Mouse (Mus musculus): ENCODE measurements around the gene Xlr4b. TPM values are rescaled to one million over a fixed set of nuclear protein-coding genes. Genes with fewer than 3 reads are reported as not detected.
"Not testable (repeated sequence)": the region's sequence is repeated elsewhere in the genome, so short reads cannot be mapped to it uniquely, and the experiment has no call there.

Gene Xlr4b
- polyA plus RNA-seq (2015; fragmentation: Nextera tagmentation; extraction: Ambion mirVana): 0.56 and 1.2 TPM in 2 replicates

DNA sequence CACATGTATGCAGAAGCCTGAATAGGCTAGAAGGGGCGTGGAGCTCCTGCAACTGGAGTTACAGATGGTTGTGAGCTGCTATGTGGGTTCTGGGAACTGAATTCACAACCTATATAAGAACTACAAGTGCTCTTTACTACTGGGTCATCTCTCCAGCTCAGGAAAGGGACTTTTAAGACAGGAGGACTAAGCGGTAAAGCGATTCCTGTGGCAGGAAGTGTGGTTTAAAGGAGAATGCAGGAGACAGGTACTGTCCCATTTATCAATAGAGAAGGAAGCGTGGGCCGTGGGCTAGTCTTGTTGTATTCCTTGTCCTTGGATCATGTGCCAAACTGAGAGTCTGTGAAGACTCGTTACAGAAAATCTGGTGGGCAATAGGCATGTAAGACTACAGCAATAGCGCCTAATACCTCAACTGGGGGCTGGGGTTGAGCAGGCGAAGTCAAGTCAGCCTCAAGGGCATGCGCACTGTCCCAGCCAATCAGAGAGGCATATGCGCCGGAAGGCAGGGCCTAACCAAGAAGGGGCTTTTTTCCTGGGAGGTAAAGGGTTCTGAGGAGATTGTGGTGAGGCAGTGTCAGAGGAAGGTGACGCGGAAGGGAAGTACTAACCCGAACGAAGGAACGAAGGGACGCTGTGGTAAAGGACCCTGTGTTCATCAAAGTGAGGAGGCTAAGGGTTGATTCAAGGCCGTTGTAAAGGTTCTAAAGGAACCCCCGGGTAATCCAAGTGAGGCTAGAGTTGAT lies at the start of gene Xlr4b:
TSS of gene Xlr4b (plus strand) at position 515 of the 746 bp plus-strand sequence.
- H3K27ac ChIP-seq; H3K4me3 ChIP-seq; H3K9ac ChIP-seq; ATAC-seq (ENCODE audit: low FRiP score, low read depth); H3K27me3 ChIP-seq; H3K36me3 ChIP-seq; H3K9me3 ChIP-seq; H3K4me2 ChIP-seq (replicated peaks); H3K4me1 ChIP-seq: not testable (repeated sequence)
- 72% methylated on average over 17 of the region's 19 CpGs for WGBS

GRCm38 (mm10) chrX:73176889-73177288 lies 37.2 kb upstream of the Xlr4b start, which contains the start of gene Spin2d:
Spin2d (minus strand) TSS chrX:73176989.
- not testable (repeated sequence) for H3K27me3 ChIP-seq; ATAC-seq (ENCODE audit: low FRiP score, low read depth); H3K36me3 ChIP-seq; H3K4me2 ChIP-seq (replicated peaks); H3K9ac ChIP-seq; H3K9me3 ChIP-seq; H3K27ac ChIP-seq; H3K4me1 ChIP-seq; H3K4me3 ChIP-seq
- 74% methylated on average over 4 of the region's 15 CpGs for WGBS

- not testable (repeated sequence) for H3K9ac ChIP-seq; H3K4me2 ChIP-seq (replicated peaks); H3K9me3 ChIP-seq; H3K4me1 ChIP-seq; H3K27ac ChIP-seq; H3K36me3 ChIP-seq; H3K27me3 ChIP-seq; H3K4me3 ChIP-seq
- WGBS: 83% methylated on average over 12 of the region's 12 CpGs
- 0 out of 2 replicates have a peak, but pooled peaks have one; percentile 54 for ATAC-seq (ENCODE audit: low FRiP score, low read depth)
These were observed 22.2 kb upstream of the Xlr4b start, which contains the start of gene Xlr3b for GRCm38 (mm10) chrX:73191934-73192333. Xlr3b (plus strand) TSS chrX:73192207.

GRCm38 (mm10) chrX:73225365-73225764 lies 11.2 kb downstream of the Xlr4b start:
- Histone ChIP-seq H3K27ac (no peak overlapping the region), H3K4me1 (peaks cover 3% of the 10 kb centered on the region; the same call in 1 of the 2 replicates), H3K4me3 (no peak overlapping the region), H3K36me3 (no peaks in the 10 kb centered on the region), H3K9ac (no peak overlapping the region), H3K27me3 (peaks cover 18% of the 10 kb centered on the region), H3K4me2 (replicated peaks) (no peak overlapping the region), H3K9me3 (no peaks in the 10 kb centered on the region)
- WGBS: 47% methylated on average over 1 of the region's 1 CpGs
- ATAC-seq (ENCODE audit: low FRiP score, low read depth): no peak

GRCm38 (mm10) chrX:73227914-73228605 lies 13.9 kb downstream of the Xlr4b start, which contains the start of gene F8a:
F8a (plus strand) TSS chrX:73228291.
- Histone ChIP-seq H3K36me3 (no peaks in the 10 kb centered on the region), H3K9ac (peak within 1 kb of the TSS; percentile 72), H3K4me2 (replicated peaks) (peak within 1 kb of the TSS; percentile 83), H3K4me3 (peak within 1 kb of the TSS; percentile 60), H3K27ac (peak within 1 kb of the TSS; percentile 67), H3K4me1 (peaks cover 3% of the 10 kb centered on the region; the same call in 1 of the 2 replicates), H3K9me3 (no peaks in the 10 kb centered on the region), H3K27me3 (peaks cover 20% of the 10 kb centered on the region)
- 23% methylated on average over 34 of the region's 39 CpGs for WGBS
- peak; percentile 96 for ATAC-seq (ENCODE audit: low FRiP score, low read depth)

DNA sequence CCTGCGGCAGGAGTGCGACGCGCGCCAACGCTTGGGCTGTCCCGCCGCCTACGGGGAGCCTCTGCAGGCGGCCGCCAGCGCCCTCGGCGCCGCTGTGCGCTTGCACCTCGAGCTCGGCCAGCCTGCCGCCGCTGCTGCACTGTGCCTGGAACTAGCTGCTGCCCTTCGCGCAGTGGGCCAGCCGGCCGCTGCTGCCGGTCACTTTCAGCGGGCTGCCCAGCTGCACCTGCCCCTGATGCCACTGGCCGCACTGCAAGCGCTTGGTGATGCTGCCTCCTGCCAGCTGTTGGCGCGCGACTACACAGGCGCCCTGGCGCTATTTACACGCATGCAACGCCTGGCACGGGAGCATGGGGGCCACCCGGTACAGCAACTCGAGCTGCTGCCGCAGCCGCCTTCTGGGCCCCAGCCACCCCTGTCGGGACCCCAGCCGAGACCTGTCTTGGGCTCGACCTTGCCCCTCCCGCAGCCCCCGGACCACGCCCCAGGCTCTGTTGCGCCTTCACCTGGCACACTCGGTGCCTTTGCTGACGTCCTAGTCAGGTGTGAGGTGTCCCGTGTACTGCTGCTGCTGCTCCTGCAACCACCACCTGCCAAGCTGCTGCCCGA lies 14.6 kb downstream of the Xlr4b start:
- peak; percentile 65 for ATAC-seq (ENCODE audit: low FRiP score, low read depth)
- peak overlapping the region; percentile 72 for H3K9ac ChIP-seq
- peak overlapping the region; percentile 83 for H3K4me2 ChIP-seq (replicated peaks)
- H3K36me3 ChIP-seq: no peaks in the 10 kb centered on the region
- H3K27me3 ChIP-seq: peaks cover 20% of the 10 kb centered on the region
- peak overlapping the region; percentile 60 for H3K4me3 ChIP-seq
- H3K27ac ChIP-seq: peak overlapping the region; percentile 67
- 16% methylated on average over 50 of the region's 51 CpGs for WGBS
- peaks cover 3% of the 10 kb centered on the region; the same call in 1 of the 2 replicates for H3K4me1 ChIP-seq
- no peaks in the 10 kb centered on the region for H3K9me3 ChIP-seq

DNA sequence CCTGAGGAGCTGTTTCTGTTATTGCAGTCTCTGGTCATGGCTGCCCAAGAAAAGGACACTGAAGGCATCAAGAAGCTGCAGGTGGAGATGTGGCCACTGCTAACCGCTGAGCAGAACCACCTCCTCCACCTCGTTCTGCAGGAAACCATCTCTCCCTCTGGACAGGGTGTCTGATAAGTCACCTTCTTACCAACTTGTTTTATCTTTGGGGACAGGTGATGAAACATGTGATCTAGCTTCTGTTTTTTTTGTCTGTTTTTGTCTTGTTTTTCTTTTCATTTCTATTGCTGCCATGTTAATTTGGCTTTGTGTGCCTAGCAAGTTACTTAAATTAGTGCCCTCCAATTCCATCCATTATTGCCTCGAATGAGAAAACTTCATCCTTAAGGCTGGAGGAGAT lies 15.2 kb downstream of the Xlr4b start:
- Histone ChIP-seq H3K9me3 (no peaks in the 10 kb centered on the region), H3K9ac (peak overlapping the region; percentile 72), H3K27me3 (peaks cover 20% of the 10 kb centered on the region), H3K4me1 (peaks cover 3% of the 10 kb centered on the region; the same call in 1 of the 2 replicates), H3K4me2 (replicated peaks) (peak overlapping the region; percentile 83), H3K4me3 (peak overlapping the region; percentile 60), H3K27ac (no peak overlapping the region), H3K36me3 (no peaks in the 10 kb centered on the region)
- 38% methylated on average over 3 of the region's 3 CpGs for WGBS
- no peak for ATAC-seq (ENCODE audit: low FRiP score, low read depth)

- not testable (repeated sequence) for H3K4me1 ChIP-seq; H3K9ac ChIP-seq; H3K27me3 ChIP-seq; H3K4me3 ChIP-seq; H3K36me3 ChIP-seq; H3K4me2 ChIP-seq (replicated peaks); ATAC-seq (ENCODE audit: low FRiP score, low read depth); H3K9me3 ChIP-seq; H3K27ac ChIP-seq
- WGBS: 88% methylated on average over 14 of the region's 14 CpGs
These were observed 28.7 kb downstream of the Xlr4b start, which contains the start of gene Xlr4c for GRCm38 (mm10) chrX:73242821-73243325. Xlr4c (minus strand) TSS chrX:73243130.

GRCm38 (mm10) chrX:73262428-73262827 lies 48.3 kb downstream of the Xlr4b start:
- not testable (repeated sequence) for H3K36me3 ChIP-seq

DNA sequence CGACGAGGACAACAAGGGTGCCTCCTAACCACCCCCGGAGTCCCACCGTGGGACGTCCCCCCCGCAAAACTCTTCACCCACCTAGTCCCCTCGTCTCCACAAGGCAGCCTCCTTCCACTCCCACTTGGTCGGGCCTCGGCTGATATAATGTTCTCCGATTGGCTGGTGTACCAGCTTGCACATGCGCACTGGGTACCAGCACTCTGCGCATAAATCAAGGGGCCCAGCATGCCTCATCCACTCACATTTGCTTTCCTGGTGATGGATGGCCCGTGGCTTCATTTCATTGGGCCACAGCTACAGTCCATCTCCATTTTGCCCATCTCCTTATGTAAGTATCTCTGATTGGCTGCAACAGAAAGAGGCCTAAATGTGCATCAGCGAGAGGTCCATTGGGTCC lies 51.1 kb downstream of the Xlr4b start, which contains the start of gene Xlr3c:
TSS of gene Xlr3c (minus strand) at position 121 of the 400 bp plus-strand sequence.
- H3K27me3 ChIP-seq; H3K36me3 ChIP-seq; ATAC-seq (ENCODE audit: low FRiP score, low read depth); H3K27ac ChIP-seq; H3K4me2 ChIP-seq (replicated peaks); H3K9me3 ChIP-seq; H3K4me1 ChIP-seq; H3K4me3 ChIP-seq; H3K9ac ChIP-seq: not testable (repeated sequence)
- WGBS: 91% methylated on average over 14 of the region's 14 CpGs

More at GRCm38 (mm10) chrX:73262428-73262827, 48.3 kb downstream of the Xlr4b start:
- H3K27ac ChIP-seq; H3K4me3 ChIP-seq; H3K4me1 ChIP-seq; H3K27me3 ChIP-seq; H3K9ac ChIP-seq; ATAC-seq (ENCODE audit: low FRiP score, low read depth); H3K4me2 ChIP-seq (replicated peaks); H3K9me3 ChIP-seq: not testable (repeated sequence)
- 59% methylated on average over 1 of the region's 2 CpGs for WGBS

Data from limb, embryonic 13.5 days (tissue).